Mouse (Mus musculus): ENCODE measurements around the gene Hnf1b.

Hnf1b gene

GRCm38 (mm10) chr11:83849529-83850335 lies at the start of gene Hnf1b:
Gene Hnf1b, plus strand, starts transcription at chr11:83850063.
- peak; percentile 42 to 46 for DNase-seq

GRCm38 (mm10) chr11:83802166-83802565 lies 47.7 kb upstream of the Hnf1b start:
- peak in 1 of 2 experiments; percentile 22 for DNase-seq

- DNase-seq: no peak
Measured at GRCm38 (mm10) chr11:83802581-83802980, 47.3 kb upstream of the Hnf1b start.

- DNase-seq: no peak
Measured at GRCm38 (mm10) chr11:83810441-83810840, 39.4 kb upstream of the Hnf1b start.

GRCm38 (mm10) chr11:83815191-83815590 lies 34.7 kb upstream of the Hnf1b start:
- DNase-seq: peak; percentile 7 to 22

- DNase-seq: peak; percentile 46 to 63
Measured at GRCm38 (mm10) chr11:83815628-83816027, 34.2 kb upstream of the Hnf1b start.

GRCm38 (mm10) chr11:83817048-83817447 lies 32.8 kb upstream of the Hnf1b start:
- DNase-seq: no peak

- DNase-seq: no peak
Measured at GRCm38 (mm10) chr11:83817994-83818393, 31.9 kb upstream of the Hnf1b start.

GRCm38 (mm10) chr11:83818591-83819127 lies 31.2 kb upstream of the Hnf1b start:
- no peak for DNase-seq

GRCm38 (mm10) chr11:83819806-83820483 lies 29.9 kb upstream of the Hnf1b start:
- DNase-seq: peak in 1 of 2 experiments; percentile 13

GRCm38 (mm10) chr11:83826142-83826541 lies 23.7 kb upstream of the Hnf1b start:
- DNase-seq: no peak

- no peak for DNase-seq
Measured at GRCm38 (mm10) chr11:83828553-83829142, 21.2 kb upstream of the Hnf1b start.

GRCm38 (mm10) chr11:83832389-83832788 lies 17.5 kb upstream of the Hnf1b start:
- no peak for DNase-seq

- DNase-seq: no peak
Measured at GRCm38 (mm10) chr11:83833517-83833916, 16.3 kb upstream of the Hnf1b start.

- DNase-seq: peak in 1 of 2 experiments; percentile 22
Measured at GRCm38 (mm10) chr11:83833959-83834496, 15.8 kb upstream of the Hnf1b start.

GRCm38 (mm10) chr11:83839451-83839850 lies 10.4 kb upstream of the Hnf1b start:
- DNase-seq: no peak

- DNase-seq: peak in 1 of 2 experiments; percentile 35
Measured at GRCm38 (mm10) chr11:83843534-83843933, 6.3 kb upstream of the Hnf1b start.

- DNase-seq: peak; percentile 45 to 63
Measured at GRCm38 (mm10) chr11:83850586-83851272, 866 bp downstream of the Hnf1b start.

- DNase-seq: peak in 1 of 2 experiments; percentile 28
Measured at GRCm38 (mm10) chr11:83851273-83852015, 1.6 kb downstream of the Hnf1b start.

GRCm38 (mm10) chr11:83852016-83852355 lies 2.1 kb downstream of the Hnf1b start:
- DNase-seq: no peak

GRCm38 (mm10) chr11:83852501-83853211 lies 2.8 kb downstream of the Hnf1b start:
- DNase-seq: no peak
